14 mouse cellular contexts compared by ENCODE assay signal in the genomic region with DNA sequence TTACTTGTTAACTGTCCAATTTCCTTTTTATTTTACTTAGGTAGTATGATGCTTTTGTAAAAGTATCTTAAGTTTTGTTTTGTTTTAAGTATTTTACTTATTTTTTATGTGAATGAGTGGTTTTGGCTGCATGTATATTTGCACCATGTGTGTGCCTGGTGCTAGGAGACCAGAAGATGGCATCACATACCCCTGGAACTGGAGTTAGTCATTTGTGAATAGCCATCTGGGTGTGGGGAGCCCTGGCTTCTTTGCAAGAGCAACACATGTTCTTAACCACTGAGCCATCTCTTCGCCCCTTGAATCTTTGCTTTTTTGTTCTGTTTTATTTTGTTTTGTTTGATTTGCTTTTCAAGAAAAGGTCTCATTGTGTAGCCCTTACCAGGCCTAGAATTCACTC. TPM values are rescaled to one million over a fixed set of nuclear protein-coding genes. Genes with fewer than 3 reads are reported as not detected.
DNase-seq lines count a peak whose midpoint lies in the region; ATAC-seq and TF ChIP-seq lines count a peak whose summit lies in the region.
"Had no signal": no experiment of that assay in that cellular context is flagged by ENCODE, and none has a peak within 500 bp of the region (broad histone marks: within the 10 kb centered on the region; RNA-seq: fewer than 3 reads in every experiment).

No protein-coding gene starts in this region.

- peaks cover 28% of the 10 kb centered on the region for H3K79me2 ChIP-seq in CH12.LX (replicated peaks; ENCODE audit: control insufficient read depth, extremely low read depth, insufficient read depth, poor library complexity, severe bottlenecking)

- H3K4me3 ChIP-seq in hindbrain, embryonic 14.5 days (replicated peaks; ENCODE audit: low read length), result no peak overlapping the region
- no peak overlapping the region for H3K4me3 ChIP-seq in hindbrain, postnatal 0 days (ENCODE audit: low read length)
- H3K4me3 ChIP-seq in CH12.LX (replicated peaks in 1 of 3; ENCODE audit: low read depth in 2 of 3, low read length in 2 of 3, poor library complexity in 1 of 3), result no peak overlapping the region
- no peak overlapping the region for H3K4me3 ChIP-seq in limb, embryonic 12.5 days (replicated peaks)
- H3K4me3 ChIP-seq: hindbrain, embryonic 12.5 days; neural tube, embryonic 12.5 days had no signal

- peaks cover 36% of the 10 kb centered on the region for H3K36me3 ChIP-seq in hindbrain, embryonic 14.5 days (replicated peaks; ENCODE audit: control insufficient read depth, insufficient read depth)
- H3K36me3 ChIP-seq in hindbrain, postnatal 0 days (ENCODE audit: insufficient read depth, low read length), result peaks cover 10% of the 10 kb centered on the region; the same call in 1 of the 2 replicates
- peaks cover 16 to 41% of the 10 kb centered on the region in 2 experiments for H3K36me3 ChIP-seq in CH12.LX (replicated peaks in 1 of 2; ENCODE audit: control insufficient read depth in 1 of 2, insufficient read depth in 1 of 2, low read length in 1 of 2)
- H3K36me3 ChIP-seq in limb, embryonic 12.5 days, result peaks cover 33% of the 10 kb centered on the region

- dilution Hi-C loops in CH12.LX (cut with MboI; ENCODE audit: extremely low pct_ligation_motif_present, extremely low pct_unique_long_range_greater_than_20kb, low sequenced_read_pairs), result no loop called here

- WGBS in hindbrain, embryonic 14.5 days, result 97% methylated on average over 1 of the region's 1 CpGs
- WGBS in hindbrain, postnatal 0 days, result 79% methylated on average over 1 of the region's 1 CpGs
- 89% methylated on average over 1 of the region's 1 CpGs for WGBS in limb, embryonic 12.5 days

- peak overlapping the region; percentile 35; the same call in 1 of the 2 replicates for H3K4me2 ChIP-seq in hindbrain, embryonic 14.5 days (replicated peaks)
- no peak overlapping the region for H3K4me2 ChIP-seq in hindbrain, postnatal 0 days (ENCODE audit: low read depth, low read length)
- no peak overlapping the region; the same call in 1 of the 2 replicates for H3K4me2 ChIP-seq in CH12.LX (ENCODE audit: insufficient read depth, low read depth, poor library complexity, severe bottlenecking)
- H3K4me2 ChIP-seq in limb, embryonic 12.5 days, result peak overlapping the region; percentile 56
- H3K4me2 ChIP-seq: limb, embryonic 15.5 days had no signal

- H3K9me3 ChIP-seq in hindbrain, embryonic 14.5 days (ENCODE audit: control insufficient read depth, low read length), result no peaks in the 10 kb centered on the region
- H3K9me3 ChIP-seq in hindbrain, postnatal 0 days (ENCODE audit: low read length), result no peaks in the 10 kb centered on the region
- no peaks in the 10 kb centered on the region for H3K9me3 ChIP-seq in CH12.LX (replicated peaks; ENCODE audit: low read length)
- H3K9me3 ChIP-seq in limb, embryonic 12.5 days, result no peaks in the 10 kb centered on the region
- H3K9me3 ChIP-seq: G1E; hindbrain, embryonic 12.5 days; limb, embryonic 15.5 days; neural tube, embryonic 12.5 days had no signal

- no peak for DNase-seq in hindbrain, embryonic 14.5 days (ENCODE audit: low spot score)
- DNase-seq in hindbrain, postnatal 0 days (ENCODE audit: low spot score), result no peak
- peak; percentile 18 for DNase-seq in 3134 (ENCODE audit: extremely low read depth, insufficient read length, low spot score)
- DNase-seq in CH12.LX (ENCODE audit: extremely low read depth), result peak; percentile 50
- DNase-seq in cerebellum, adult 8-10 months, result no peak
- DNase-seq: adrenal gland, postnatal 14 days; cerebellum, adult 18-20 months; gastrocnemius, postnatal 10 days had no signal

- in situ Hi-C loops in CH12.LX (cut with MboI; ENCODE audit: low pct_ligation_motif_present, low pct_unique_long_range_greater_than_20kb, low sequenced_read_pairs), result no loop called here

- no peak overlapping the region for H3K9ac ChIP-seq in hindbrain, embryonic 14.5 days
- no peak overlapping the region for H3K9ac ChIP-seq in hindbrain, postnatal 0 days (replicated peaks; ENCODE audit: low read length)
- no peak overlapping the region for H3K9ac ChIP-seq in CH12.LX (ENCODE audit: insufficient read depth, low read depth)
- H3K9ac ChIP-seq in limb, embryonic 12.5 days (replicated peaks), result no peak overlapping the region
- H3K9ac ChIP-seq: hindbrain, embryonic 12.5 days; limb, embryonic 15.5 days; neural tube, embryonic 12.5 days had no signal

- H3K27me3 ChIP-seq in hindbrain, embryonic 14.5 days (ENCODE audit: control insufficient read depth, insufficient read depth, low read length), result no peaks in the 10 kb centered on the region
- no peaks in the 10 kb centered on the region for H3K27me3 ChIP-seq in hindbrain, postnatal 0 days (ENCODE audit: insufficient read depth, low read length)
- no peaks in the 10 kb centered on the region for H3K27me3 ChIP-seq in CH12.LX (replicated peaks)
- H3K27me3 ChIP-seq in limb, embryonic 12.5 days, result no peaks in the 10 kb centered on the region
- H3K27me3 ChIP-seq: hindbrain, embryonic 12.5 days; limb, embryonic 15.5 days; neural tube, embryonic 12.5 days had no signal

- no peak for ATAC-seq in hindbrain, embryonic 14.5 days (ENCODE audit: low FRiP score)
- ATAC-seq in hindbrain, postnatal 0 days, result no peak
- ATAC-seq in limb, embryonic 12.5 days (ENCODE audit: insufficient number of reproducible peaks, insufficient read depth, low FRiP score, low TSS enrichment, low read depth), result no peak
- no peak for ATAC-seq in inflammation-experienced regulatory T-cells, adult 6 months

- H3K27ac ChIP-seq in hindbrain, embryonic 14.5 days, result no peak overlapping the region
- no peak overlapping the region for H3K27ac ChIP-seq in hindbrain, postnatal 0 days
- no peak overlapping the region for H3K27ac ChIP-seq in CH12.LX (ENCODE audit: insufficient read depth, low read depth)
- H3K27ac ChIP-seq in limb, embryonic 12.5 days, result no peak overlapping the region
- H3K27ac ChIP-seq: hindbrain, embryonic 12.5 days; limb, embryonic 15.5 days; neural tube, embryonic 12.5 days had no signal

- no peak for TF ChIP-seq POLR2A in CH12.LX (IDR thresholded peaks at IDR 0.05; ENCODE audit: low read depth, low read length)

- no peak for TF ChIP-seq EP300 in CH12.LX (IDR thresholded peaks at IDR 0.05; ENCODE audit: low read length)

- TF ChIP-seq RAD21 in CH12.LX (IDR thresholded peaks at IDR 0.05; ENCODE audit: low read depth, low read length), result peak; percentile 18

- peaks cover 22% of the 10 kb centered on the region for H3K4me1 ChIP-seq in hindbrain, embryonic 14.5 days (replicated peaks; ENCODE audit: control insufficient read depth, insufficient read depth, low read length)
- H3K4me1 ChIP-seq in hindbrain, postnatal 0 days (ENCODE audit: insufficient read depth, low read length), result peaks cover 8% of the 10 kb centered on the region
- H3K4me1 ChIP-seq in CH12.LX (ENCODE audit: control insufficient read depth in 1 of 2, insufficient read depth in 2 of 2), result peaks cover 3 to 24% of the 10 kb centered on the region in 2 experiments; a peak in 3 of 4 replicates
- peaks cover 34% of the 10 kb centered on the region for H3K4me1 ChIP-seq in limb, embryonic 12.5 days (replicated peaks)

- no peak for TF ChIP-seq CTCF in hindbrain, postnatal 0 days (IDR thresholded peaks at IDR 0.05; ENCODE audit: low read depth)
- peak in 1 of 2 experiments; percentile 43; a peak in 2 of 4 replicates for TF ChIP-seq CTCF in CH12.LX (conservative IDR thresholded peaks at IDR 0.05 in 1 of 2, IDR thresholded peaks at IDR 0.05 in 1 of 2; ENCODE audit: low read depth in 2 of 2, low read length in 2 of 2)

TF ChIP-seq in CH12.LX, 34 proteins besides CTCF, POLR2A, EP300 and RAD21:
- no peak for TF ChIP-seq ELF1 (IDR thresholded peaks at IDR 0.05; ENCODE audit: low read depth, low read length)
- no peak for TF ChIP-seq MAFK (IDR thresholded peaks at IDR 0.05; ENCODE audit: insufficient replicate concordance, low read length)
- TF ChIP-seq IRF4 (IDR thresholded peaks at IDR 0.05; ENCODE audit: low read depth, low read length), result no peak
- TF ChIP-seq MXI1 (IDR thresholded peaks at IDR 0.05; ENCODE audit: low read depth, low read length), result no peak
- no peak for TF ChIP-seq ZMIZ1 (IDR thresholded peaks at IDR 0.05; ENCODE audit: low read depth, low read length)
- no peak for TF ChIP-seq UBTF (IDR thresholded peaks at IDR 0.05; ENCODE audit: low read depth, low read length)
- no peak for TF ChIP-seq NRF1 (IDR thresholded peaks at IDR 0.05; ENCODE audit: low read depth, low read length)
- TF ChIP-seq MEF2A (IDR thresholded peaks at IDR 0.05; ENCODE audit: borderline replicate concordance, low read depth, low read length), result no peak
- no peak for TF ChIP-seq NELFE (IDR thresholded peaks at IDR 0.05; ENCODE audit: low read depth, low read length)
- TF ChIP-seq TCF12 (IDR thresholded peaks at IDR 0.05; ENCODE audit: low read depth, low read length), result no peak
- no peak for TF ChIP-seq POLR2AphosphoS2 (IDR thresholded peaks at IDR 0.05; ENCODE audit: low read depth, low read length)
- TF ChIP-seq USF2 (conservative IDR thresholded peaks at IDR 0.05; ENCODE audit: low read depth, low read length), result no peak
- TF ChIP-seq GABPA (IDR thresholded peaks at IDR 0.05; ENCODE audit: insufficient replicate concordance, low read depth, low read length), result no peak

RNA-seq across cellular contexts. Expression of a gene that starts 2.2 kb away (rescaled TPM):
- 33.1 and 34.8 TPM in 2 replicates for polyA plus RNA-seq in hindbrain, embryonic 14.5 days (2014; fragmentation: Nextera tagmentation; extraction: Ambion mirVana)
- total RNA-seq in hindbrain, postnatal 0 days (2014; rRNA removed), result 24.6 and 25.0 TPM in 2 replicates
- polyA plus RNA-seq in hindbrain, postnatal 0 days (2015; fragmentation: Nextera tagmentation; extraction: Ambion mirVana), result 18.3 and 22.3 TPM in 2 replicates
- total RNA-seq in CH12.LX (2012; rRNA removed) (22.2 and 22.6 TPM in 2 replicates), CH12.LX (2014; rRNA removed) (22.9 and 25.3 TPM in 2 replicates)
- 18.6 and 20.6 TPM in 2 replicates for polyA plus RNA-seq in CH12.LX (2012; ENCODE audit: insufficient read length, low read depth)
- polyA plus RNA-seq in limb, embryonic 12.5 days (2016; fragmentation: Nextera tagmentation; extraction: Ambion mirVana), result 49.7 and 53.2 TPM in 2 replicates
- 10 to 100 TPM; 24.9 to 27.0 (median 25.0) TPM for polyA plus RNA-seq in inflammation-experienced regulatory T-cells, adult 6 months (2017; shearing (Covaris generic))

RNA-seq across cellular contexts. Expression of a gene that starts 55.8 kb away (rescaled TPM):
- polyA plus RNA-seq in hindbrain, embryonic 14.5 days (2014; fragmentation: Nextera tagmentation; extraction: Ambion mirVana), result 19.4 and 19.5 TPM in 2 replicates
- 66.9 and 81.0 TPM in 2 replicates for total RNA-seq in hindbrain, postnatal 0 days (2014; rRNA removed)
- polyA plus RNA-seq in hindbrain, postnatal 0 days (2015; fragmentation: Nextera tagmentation; extraction: Ambion mirVana), result 14.2 and 15.7 TPM in 2 replicates
- total RNA-seq in CH12.LX (2012; rRNA removed) (0.55 and 1.1 TPM in 2 replicates), CH12.LX (2014; rRNA removed) (0.38 and 0.71 TPM in 2 replicates)
- 8.3 and 8.4 TPM in 2 replicates for polyA plus RNA-seq in CH12.LX (2012; ENCODE audit: insufficient read length, low read depth)
- polyA plus RNA-seq in limb, embryonic 12.5 days (2016; fragmentation: Nextera tagmentation; extraction: Ambion mirVana), result 6.5 and 6.9 TPM in 2 replicates
- polyA plus RNA-seq in inflammation-experienced regulatory T-cells, adult 6 months (2017; shearing (Covaris generic)), result under 1 TPM in 1 of 3 experiments, not detected in 2; 0.08 TPM

Comparison
In these comparisons a context has a peak if more than half of its experiments do, and no peak if none do; other contexts are left out.
1. H3K4me2 ChIP-seq: peak in hindbrain, embryonic 14.5 days (single experiment) and limb, embryonic 12.5 days (single experiment); none in hindbrain, postnatal 0 days (single experiment) and CH12.LX (single experiment).
2. DNase-seq: peak in 3134 (single experiment) and CH12.LX (single experiment); none in hindbrain, embryonic 14.5 days (single experiment), hindbrain, postnatal 0 days (single experiment) and cerebellum, adult 8-10 months (single experiment).